Mouse (Mus musculus) forebrain, embryonic 16.5 days (tissue): ENCODE data around the gene Sec22c. TPM values are rescaled to one million over a fixed set of nuclear protein-coding genes. Genes with fewer than 3 reads are reported as not detected.

Experiments used
- ATAC-seq: fragments of 200-750 bp; cut with Nextera tagmentation; 2 replicates; pipeline ENCODE4 v1.8.0; 2017; ENCODE audit warnings: mild to moderate bottlenecking, moderate library complexity
- H3K27ac ChIP-seq: fragments of 300-500 bp; sonication (generic); 2 replicates; pipeline ENCODE4 v1.5.1; 2014; ENCODE audit warnings: low read length, control low read depth
- H3K27me3 ChIP-seq: fragments of 300-500 bp; sonication (generic); replicated peaks from 2 replicates; pipeline ENCODE4 v1.6.1; 2014; ENCODE audit warnings: low read length; ENCODE audit not compliant: control insufficient read depth, insufficient read depth
- H3K36me3 ChIP-seq: fragments of 300-500 bp; sonication (generic); 2 replicates; pipeline ENCODE4 v1.6.1; 2014; ENCODE audit not compliant: control insufficient read depth, insufficient read depth
- H3K4me1 ChIP-seq: fragments of 300-500 bp; sonication (generic); replicated peaks from 2 replicates; pipeline ENCODE4 v1.6.1; 2014; ENCODE audit warnings: low read length; ENCODE audit not compliant: control insufficient read depth, insufficient read depth
- H3K4me2 ChIP-seq: fragments of 300-500 bp; sonication (generic); 2 replicates; pipeline ENCODE4 v1.6.1; 2014; ENCODE audit warnings: mild to moderate bottlenecking, low read length, control low read depth
- H3K4me3 ChIP-seq: fragments of 300-500 bp; sonication (generic); replicated peaks from 2 replicates; pipeline ENCODE4 v1.5.1; 2014; ENCODE audit warnings: mild to moderate bottlenecking, low read length, control low read depth
- H3K9ac ChIP-seq: fragments of 300-500 bp; sonication (generic); replicated peaks from 2 replicates; pipeline ENCODE4 v1.6.1; 2014; ENCODE audit warnings: low read depth, low read length, control low read depth
- H3K9me3 ChIP-seq: fragments of 300-500 bp; sonication (generic); 2 replicates; pipeline ENCODE4 v1.6.1; 2016; ENCODE audit warnings: low read length; ENCODE audit not compliant: control insufficient read depth
- WGBS: fragments of 180-500 bp; shearing (Covaris S2); extraction: QIAGEN DNeasy Blood & Tissue Kit; methylation state at CpG from one replicate; pipeline ENCODE4 v1.1.7; 2014; 5-methylcytosine and 5-hydroxymethylcytosine counted together
- polyA plus RNA-seq: library from polyadenylated mRNA; unstranded; fragments of >200 nt; fragmentation: Nextera tagmentation; extraction: Ambion mirVana; gene quantifications from 2 replicates; pipeline ENCODE4 v1.2.1, GENCODE M21; 2015

Sec22c gene
- polyA plus RNA-seq, 1 experiment from 2014 or later: 40.0 TPM

DNA sequence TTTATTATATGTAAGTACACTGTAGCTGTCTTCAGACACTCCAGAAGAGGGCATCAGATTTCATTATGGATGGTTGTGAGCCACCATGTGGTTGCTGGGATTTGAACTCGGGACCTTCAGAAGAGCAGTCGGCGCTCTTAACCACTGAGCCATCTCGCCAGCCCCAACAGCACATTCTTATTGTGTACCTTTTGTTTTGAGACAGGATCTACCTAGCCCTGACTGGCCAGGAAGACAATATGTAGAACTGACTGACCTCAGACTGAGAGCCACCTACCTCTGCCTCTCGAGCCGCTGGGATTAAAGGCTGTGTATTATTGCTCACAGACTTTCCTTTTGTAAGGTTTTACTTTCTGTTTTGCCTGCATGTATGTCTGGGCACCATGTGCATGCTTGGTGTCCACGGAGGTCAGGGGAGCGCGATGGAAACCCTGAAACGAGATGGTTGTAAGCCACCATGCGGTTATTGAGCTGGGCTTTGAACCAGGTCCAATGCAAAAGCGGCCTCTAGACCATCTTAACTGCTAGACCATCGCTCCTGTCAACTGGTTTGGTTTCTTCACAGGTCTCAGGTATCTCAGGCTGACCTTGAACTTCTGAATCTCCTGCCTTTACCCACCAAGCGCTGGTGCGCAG is 12.9 kb upstream of the Sec22c start:
- Histone ChIP-seq H3K27me3 (no peaks in the 10 kb centered on the region), H3K4me3 (peak overlapping the region; percentile 91), H3K36me3 (peaks cover 4% of the 10 kb centered on the region), H3K9ac (peak overlapping the region; percentile 67), H3K4me1 (peaks cover 18% of the 10 kb centered on the region), H3K27ac (peak overlapping the region; percentile 88), H3K9me3 (no peaks in the 10 kb centered on the region), H3K4me2 (peak overlapping the region; percentile 79)
- WGBS: 70% methylated on average over 15 of the region's 15 CpGs
- no peak for ATAC-seq

DNA sequence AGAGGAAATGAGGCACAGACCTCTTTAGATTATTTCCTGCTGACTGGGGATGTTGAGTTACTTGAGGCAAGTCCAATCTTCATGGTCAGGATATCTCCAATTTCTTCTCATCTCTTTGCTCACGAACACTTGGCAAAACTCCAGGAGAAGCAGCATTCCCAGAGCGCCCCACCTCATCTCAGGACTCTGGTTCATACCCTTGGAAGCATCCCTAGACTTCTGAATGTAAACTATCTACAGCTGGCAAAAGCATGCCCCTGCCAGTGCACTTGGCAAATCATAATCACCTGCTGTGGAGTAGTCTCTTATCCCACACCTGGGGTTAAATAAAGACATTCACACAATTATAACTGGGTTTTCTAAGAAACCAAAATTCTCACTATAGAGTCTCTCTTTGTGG is 11.8 kb upstream of the Sec22c start:
- no peak for ATAC-seq
- Histone ChIP-seq H3K36me3 (peaks cover 10% of the 10 kb centered on the region), H3K4me2 (no peak overlapping the region), H3K9ac (no peak overlapping the region), H3K4me1 (peaks cover 19% of the 10 kb centered on the region), H3K27ac (no peak overlapping the region), H3K9me3 (no peaks in the 10 kb centered on the region), H3K27me3 (no peaks in the 10 kb centered on the region), H3K4me3 (no peak overlapping the region)
- 75% methylated on average over 2 of the region's 2 CpGs for WGBS

DNA sequence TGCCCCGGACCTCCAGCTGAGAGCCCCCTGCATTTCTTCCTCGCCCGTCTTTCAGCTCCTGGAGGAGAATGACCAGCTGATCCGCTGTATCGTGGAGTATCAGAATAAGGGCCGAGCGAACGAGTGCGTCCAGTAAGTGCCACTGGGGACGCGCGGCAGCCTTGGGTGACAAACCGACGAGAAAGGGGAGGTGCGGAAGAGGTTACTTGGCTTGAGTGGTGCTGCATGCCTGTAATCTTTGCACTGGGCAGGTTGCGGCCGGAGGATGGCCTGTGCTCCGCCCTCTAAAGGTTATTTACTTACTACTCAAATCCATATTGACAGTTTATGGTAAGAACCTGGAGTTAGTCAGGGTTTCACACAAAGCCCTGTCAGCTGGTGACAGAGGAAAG is 5.3 kb upstream of the Sec22c start:
- Histone ChIP-seq H3K9me3 (no peaks in the 10 kb centered on the region), H3K9ac (peak overlapping the region; percentile 95), H3K36me3 (peaks cover 8% of the 10 kb centered on the region), H3K4me2 (peak overlapping the region; percentile 97), H3K27ac (peak overlapping the region; percentile 92), H3K4me1 (peaks cover 22% of the 10 kb centered on the region), H3K4me3 (peak overlapping the region; percentile 96), H3K27me3 (no peaks in the 10 kb centered on the region)
- ATAC-seq: peak; percentile 11
- WGBS: 0% methylated on average over 18 of the region's 18 CpGs

DNA sequence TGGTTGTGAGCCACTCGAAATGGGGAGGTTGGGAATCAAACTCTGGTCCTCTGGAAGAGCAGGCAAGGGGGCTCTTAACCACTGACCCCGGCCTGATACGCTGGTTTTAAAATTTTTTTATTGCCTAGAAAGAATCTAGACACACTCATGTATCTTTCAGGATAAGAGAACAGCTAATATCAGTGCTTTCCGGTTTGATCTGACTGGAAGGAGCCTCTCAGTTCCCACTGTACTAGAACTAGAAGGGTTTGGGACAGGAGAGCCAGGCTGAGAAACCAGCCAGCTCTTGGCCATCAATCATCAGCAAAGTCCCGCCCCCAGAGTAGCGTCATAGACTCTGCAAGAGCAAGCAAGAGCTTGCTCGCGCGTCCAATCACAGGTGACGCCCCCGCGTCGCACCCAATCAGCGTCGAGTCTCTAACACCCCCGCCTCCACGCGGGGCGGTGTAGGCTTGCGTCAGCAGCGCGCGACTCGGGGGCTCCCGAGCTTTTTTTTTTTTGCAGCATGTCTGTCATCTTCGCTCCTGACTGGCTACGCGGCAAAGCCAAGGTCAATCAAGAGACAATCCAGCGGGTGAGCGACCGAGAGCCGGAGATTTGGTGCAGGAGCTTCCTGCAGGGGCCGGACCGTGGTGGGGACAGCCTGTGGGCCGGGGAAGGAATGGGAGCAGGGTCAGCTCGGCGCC is 4.8 kb upstream of the Sec22c start, which contains the start of gene Ss18l2:
Gene Ss18l2 (plus strand): TSS at position 432 of the 686 bp plus-strand sequence.
- 5% methylated on average over 37 of the region's 37 CpGs for WGBS
- peak; percentile 98 for ATAC-seq
- H3K36me3 ChIP-seq: peaks cover 8% of the 10 kb centered on the region
- H3K9ac ChIP-seq: peak within 1 kb of the TSS; percentile 95
- peaks cover 27% of the 10 kb centered on the region for H3K4me1 ChIP-seq
- peak within 1 kb of the TSS; percentile 92 for H3K27ac ChIP-seq
- peak within 1 kb of the TSS; percentile 96 for H3K4me3 ChIP-seq
- no peaks in the 10 kb centered on the region for H3K9me3 ChIP-seq
- H3K27me3 ChIP-seq: no peaks in the 10 kb centered on the region
- H3K4me2 ChIP-seq: peak within 1 kb of the TSS; percentile 97

DNA sequence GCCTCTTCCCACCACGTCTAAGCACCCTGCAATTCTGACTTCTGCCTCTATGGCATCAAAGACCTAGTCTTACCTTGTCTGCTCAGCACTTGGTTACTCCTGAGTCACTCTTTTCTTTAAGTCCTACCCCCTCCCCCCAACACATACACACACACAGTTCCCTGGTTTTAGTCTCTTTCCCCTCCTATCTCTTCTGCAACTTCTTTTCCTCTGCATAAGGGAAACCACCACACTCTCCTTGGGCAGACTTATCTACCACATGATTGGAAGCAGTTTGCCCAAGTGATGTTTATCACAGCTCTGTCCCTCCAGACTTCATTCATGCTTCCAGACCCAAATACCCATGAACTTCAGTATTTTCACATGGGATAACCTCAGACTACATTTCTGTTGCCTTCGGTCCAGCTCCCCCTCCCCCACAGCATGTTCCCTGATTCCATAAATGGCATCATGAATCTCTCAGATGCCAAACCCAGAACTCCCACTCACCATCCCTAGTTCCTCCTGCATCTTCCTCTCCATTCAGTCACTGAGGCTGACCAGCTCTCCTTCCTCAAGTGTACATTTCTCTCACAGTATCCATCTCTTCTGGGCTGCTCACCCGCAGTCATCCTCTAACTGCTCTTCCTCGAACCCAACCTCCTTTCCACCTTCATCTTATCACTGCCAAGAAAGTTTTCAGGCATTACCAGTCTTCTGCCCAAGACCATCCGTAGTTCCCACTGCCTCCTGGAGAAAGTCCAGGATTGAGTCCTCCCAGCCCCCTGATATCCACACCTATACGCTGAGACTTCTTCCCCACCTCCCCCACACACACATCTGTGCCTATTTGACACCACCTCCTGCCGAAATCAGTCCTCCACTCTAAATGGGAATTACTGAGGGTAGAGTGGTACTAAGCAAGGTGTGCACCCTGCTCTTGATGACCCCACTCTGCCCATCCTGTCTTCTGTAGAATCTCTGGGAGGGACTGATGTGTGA is 3.5 kb upstream of the Sec22c start:
- Histone ChIP-seq H3K9me3 (no peaks in the 10 kb centered on the region), H3K27ac (no peak overlapping the region), H3K36me3 (peaks cover 8% of the 10 kb centered on the region), H3K9ac (no peak overlapping the region), H3K4me2 (no peak overlapping the region), H3K4me1 (peaks cover 34% of the 10 kb centered on the region), H3K27me3 (no peaks in the 10 kb centered on the region), H3K4me3 (no peak overlapping the region)
- 70% methylated on average over 7 of the region's 7 CpGs for WGBS
- ATAC-seq: no peak

DNA sequence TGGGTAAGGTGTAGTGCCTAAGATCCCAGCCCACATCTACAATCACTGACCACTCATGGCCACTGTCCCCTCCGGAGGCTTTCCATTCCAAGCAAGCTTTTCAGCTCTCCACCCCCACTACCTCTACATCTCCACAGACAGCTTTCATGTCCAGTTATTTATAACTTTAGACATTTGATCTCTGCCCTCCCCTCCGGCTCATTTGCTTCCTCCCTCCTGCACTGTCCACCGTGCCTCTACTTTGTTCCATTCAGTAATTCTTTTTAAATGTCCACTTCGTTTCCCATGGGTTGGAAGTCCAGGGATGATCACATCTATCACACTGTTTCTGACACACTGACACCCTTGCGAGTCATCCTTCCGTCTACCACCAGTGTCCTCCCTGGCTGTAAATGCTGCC is 2.5 kb upstream of the Sec22c start:
- H3K4me1 ChIP-seq: peaks cover 40% of the 10 kb centered on the region
- no peak overlapping the region for H3K27ac ChIP-seq
- no peak overlapping the region for H3K4me2 ChIP-seq
- WGBS: 74% methylated on average over 6 of the region's 6 CpGs
- no peak overlapping the region for H3K4me3 ChIP-seq
- ATAC-seq: no peak
- 0 out of 2 replicates have a peak, but pooled peaks cover 2% of the 10 kb centered on the region for H3K36me3 ChIP-seq
- H3K27me3 ChIP-seq: no peaks in the 10 kb centered on the region
- H3K9me3 ChIP-seq: no peaks in the 10 kb centered on the region
- H3K9ac ChIP-seq: no peak overlapping the region

DNA sequence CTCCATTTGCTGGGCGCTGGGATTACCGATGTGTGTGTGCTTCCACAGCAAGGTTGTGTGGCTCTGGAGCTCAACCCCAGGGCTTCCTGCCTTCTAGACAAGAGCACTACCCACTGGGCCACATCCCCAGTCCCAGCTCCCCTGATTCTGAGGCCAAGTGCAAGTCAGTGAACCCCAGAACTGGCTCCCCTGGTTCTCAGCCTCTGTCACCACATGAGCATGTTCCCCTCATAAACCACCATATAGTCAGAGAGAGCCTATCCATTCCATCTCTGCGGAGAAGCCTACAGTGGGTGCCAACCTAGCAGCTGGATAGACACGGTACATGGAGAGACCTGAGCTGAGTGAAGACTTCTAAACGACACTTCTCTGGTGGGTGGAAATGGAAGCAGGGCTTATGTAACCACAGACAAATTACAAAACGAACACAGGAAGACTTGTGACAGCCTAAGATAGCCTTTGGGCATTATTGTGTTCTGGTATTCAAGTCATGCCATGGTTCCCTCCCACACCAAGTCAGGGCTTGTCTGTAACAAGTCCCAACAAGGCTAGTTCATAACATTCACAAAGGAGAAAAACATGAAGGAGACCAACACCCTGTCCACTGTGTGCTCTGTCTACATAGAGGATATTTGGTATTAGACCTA is 862 bp upstream of the Sec22c start:
- H3K4me2 ChIP-seq: no peak overlapping the region
- no peak overlapping the region for H3K4me3 ChIP-seq
- H3K9me3 ChIP-seq: no peaks in the 10 kb centered on the region
- 83% methylated on average over 6 of the region's 6 CpGs for WGBS
- H3K27me3 ChIP-seq: no peaks in the 10 kb centered on the region
- H3K27ac ChIP-seq: no peak overlapping the region
- peaks cover 35% of the 10 kb centered on the region for H3K4me1 ChIP-seq
- ATAC-seq: no peak
- H3K36me3 ChIP-seq: no peaks in the 10 kb centered on the region
- no peak overlapping the region for H3K9ac ChIP-seq

DNA sequence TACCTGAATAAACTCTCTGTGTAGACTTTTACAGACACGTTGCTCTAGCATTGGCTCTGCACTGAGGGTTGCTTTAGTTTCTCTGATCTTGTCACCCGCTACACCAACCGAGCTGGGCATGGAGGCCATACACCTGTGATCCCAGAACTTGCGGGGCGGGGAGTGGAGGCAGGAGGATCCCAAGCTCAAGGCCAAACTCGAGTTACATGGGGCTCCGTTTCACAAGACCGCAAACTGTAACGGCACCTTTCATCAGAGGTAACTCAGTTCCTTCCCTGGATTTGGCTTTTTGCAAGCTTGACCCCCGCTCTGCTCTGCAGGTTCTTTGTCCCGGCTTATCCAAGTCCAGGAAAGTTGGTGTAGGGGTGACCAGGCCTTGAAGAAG is 1.0 kb downstream of the Sec22c start:
- WGBS: 31% methylated on average over 11 of the region's 11 CpGs
- peak overlapping the region; percentile 97 for H3K4me2 ChIP-seq

More for the DNA sequence above, 1.0 kb downstream of the Sec22c start:
- no peaks in the 10 kb centered on the region for H3K9me3 ChIP-seq
- H3K36me3 ChIP-seq: peaks cover 5% of the 10 kb centered on the region; the same call in 1 of the 2 replicates
- ATAC-seq: no peak
- peaks cover 26% of the 10 kb centered on the region for H3K4me1 ChIP-seq
- H3K9ac ChIP-seq: peak overlapping the region; percentile 88
- peak overlapping the region; percentile 87 for H3K4me3 ChIP-seq
- no peaks in the 10 kb centered on the region for H3K27me3 ChIP-seq
- H3K27ac ChIP-seq: no peak overlapping the region
